Mouse (Mus musculus) cerebellum, postnatal 10 days (tissue): Measurements from ENCODE around the gene Prrt1.
A peak's percentile ranks its signal among the peaks of the same experiment; 100 is the strongest.

Experiments used
- DNase-seq, 2 experiments: peaks; one replicate each; pipeline ENCODE4 v3.0.0; 2021; ENCODE audit warnings: mixed read lengths in 2 of 2

The Prrt1 gene

GRCm38 (mm10) chr17:34629221-34629751 lies at the start of gene Prrt1:
Prrt1 (plus strand) TSS chr17:34629533.
- peak; percentile 72 to 74 for DNase-seq

GRCm38 (mm10) chr17:34582528-34582927 lies 46.8 kb upstream of the Prrt1 start:
- no peak for DNase-seq

- DNase-seq, result peak in 1 of 2 experiments; percentile 54
Measured at GRCm38 (mm10) chr17:34583397-34583796, 45.9 kb upstream of the Prrt1 start.

GRCm38 (mm10) chr17:34583819-34584218 lies 45.5 kb upstream of the Prrt1 start:
- DNase-seq, result no peak

GRCm38 (mm10) chr17:34585121-34585520 lies 44.2 kb upstream of the Prrt1 start:
- DNase-seq, result peak in 1 of 2 experiments; percentile 44

- DNase-seq, result peak; percentile 55 to 57
Measured at GRCm38 (mm10) chr17:34585877-34586771, 43.2 kb upstream of the Prrt1 start.

GRCm38 (mm10) chr17:34586796-34587422 lies 42.4 kb upstream of the Prrt1 start:
- DNase-seq, result peak; percentile 95 to 96

- DNase-seq, result peak; percentile 99
Measured at GRCm38 (mm10) chr17:34587423-34587811, 41.9 kb upstream of the Prrt1 start.

GRCm38 (mm10) chr17:34587814-34588213 lies 41.5 kb upstream of the Prrt1 start:
- no peak for DNase-seq

GRCm38 (mm10) chr17:34588767-34589166 lies 40.6 kb upstream of the Prrt1 start:
- DNase-seq, result no peak

- no peak for DNase-seq
Measured at GRCm38 (mm10) chr17:34589206-34589605, 40.1 kb upstream of the Prrt1 start.

GRCm38 (mm10) chr17:34589681-34590101 lies 39.6 kb upstream of the Prrt1 start, which contains the start of gene Gpsm3:
Gpsm3 (plus strand) TSS chr17:34589806.
- DNase-seq, result peak in 1 of 2 experiments; percentile 42

- DNase-seq, result peak in 1 of 2 experiments; percentile 31
Measured at GRCm38 (mm10) chr17:34590154-34590987, 39.0 kb upstream of the Prrt1 start.

- DNase-seq, result peak; percentile 51
Measured at GRCm38 (mm10) chr17:34591029-34591993, 38.0 kb upstream of the Prrt1 start, which contains the start of gene Pbx2. Pbx2 (plus strand) TSS chr17:34591266.

- DNase-seq, result peak; percentile 96 to 98
Measured at GRCm38 (mm10) chr17:34591994-34592375, 37.3 kb upstream of the Prrt1 start.

- peak; percentile 53 to 71 for DNase-seq
Measured at GRCm38 (mm10) chr17:34592581-34593549, 36.5 kb upstream of the Prrt1 start.

- DNase-seq, result no peak
Measured at GRCm38 (mm10) chr17:34593752-34594525, 35.4 kb upstream of the Prrt1 start.

- DNase-seq, result no peak
Measured at GRCm38 (mm10) chr17:34596098-34596497, 33.2 kb upstream of the Prrt1 start.

- peak in 1 of 2 experiments; percentile 8 for DNase-seq
Measured at GRCm38 (mm10) chr17:34597566-34598095, 31.7 kb upstream of the Prrt1 start, which contains the start of gene Ager. Ager (plus strand) TSS chr17:34597862.
